Mouse (Mus musculus): ENCODE results near the gene Glrx5.
A peak's percentile ranks its signal among the peaks of the same experiment; 100 is the strongest.

Glrx5 gene

DNA sequence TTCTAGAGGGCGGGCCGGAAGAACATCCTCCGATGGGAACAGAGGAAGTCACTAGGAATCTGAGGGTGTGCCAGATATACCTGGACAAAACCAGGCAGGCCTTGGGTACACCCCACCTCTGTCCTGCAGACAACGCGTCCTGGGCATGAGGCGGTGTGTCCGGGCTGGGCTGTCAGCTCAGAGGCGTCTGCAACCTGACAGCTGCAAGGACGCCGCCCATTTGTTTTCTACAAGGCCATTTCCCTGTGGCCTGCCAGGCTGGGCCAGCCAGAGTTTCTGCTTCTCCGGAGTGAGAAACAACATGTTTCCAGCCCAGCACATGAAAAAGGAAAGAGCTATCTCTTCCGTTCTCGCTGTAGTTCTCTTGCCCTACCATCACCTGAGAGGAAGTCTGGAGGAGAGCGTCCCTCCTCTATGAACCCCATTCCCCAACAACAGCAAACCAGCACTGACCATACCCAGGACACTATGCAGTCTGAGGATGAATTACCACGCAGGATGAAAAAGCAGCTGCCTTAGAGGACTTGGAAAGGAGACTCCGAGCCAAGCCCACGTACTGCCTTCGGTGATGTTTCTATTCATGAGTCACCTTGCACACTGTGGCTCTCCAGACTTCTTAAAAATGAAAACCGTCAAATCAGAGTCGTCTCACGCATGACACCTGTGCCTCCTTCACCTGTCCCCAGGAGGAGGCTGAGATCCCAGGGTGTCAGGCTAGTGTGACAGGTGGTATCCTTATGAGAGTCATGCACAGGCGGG, 27.4 kb upstream of the Glrx5 start:
- no peak for DNase-seq (ENCODE audit: low read depth)

DNA sequence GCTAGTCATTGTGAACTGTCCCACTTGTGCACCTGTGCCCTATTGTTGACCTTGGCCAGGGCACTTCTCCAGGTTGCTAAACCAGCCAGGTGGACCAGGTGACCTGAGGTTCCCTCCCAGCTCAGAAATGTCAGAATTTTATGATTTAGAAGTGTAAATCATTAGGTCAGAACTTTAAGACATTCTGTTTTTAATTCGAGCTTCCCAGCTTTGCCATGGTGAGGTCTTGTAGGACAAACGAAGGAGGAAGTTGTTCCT, 26.8 kb upstream of the Glrx5 start:
- no peak for DNase-seq (ENCODE audit: low read depth)

- no peak for DNase-seq (ENCODE audit: low read depth)
These were observed 24.3 kb upstream of the Glrx5 start for GRCm38 (mm10) chr12:105008150-105008549.

DNA sequence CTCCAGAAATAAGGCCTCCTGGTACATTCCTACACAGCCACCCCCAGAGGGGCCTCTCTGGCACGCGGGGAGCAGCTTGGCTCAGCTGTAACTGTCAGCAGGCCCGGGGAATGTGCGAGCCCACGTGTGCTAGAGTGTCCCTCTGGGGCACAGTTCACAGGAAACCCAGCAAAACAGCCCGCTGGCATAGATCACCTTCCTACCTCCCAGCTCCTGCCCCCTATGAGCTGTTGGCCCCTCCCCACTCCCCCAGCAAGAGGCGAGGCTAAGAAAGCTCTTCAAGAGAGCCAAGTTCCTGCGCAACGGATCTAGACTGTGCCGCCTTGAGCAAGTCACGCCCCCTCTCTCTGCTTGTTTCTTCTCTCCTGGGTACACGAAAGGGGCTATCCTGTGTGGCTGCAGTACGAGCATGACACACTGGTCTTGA, 23.7 kb upstream of the Glrx5 start:
- DNase-seq (ENCODE audit: low read depth): no peak

DNA sequence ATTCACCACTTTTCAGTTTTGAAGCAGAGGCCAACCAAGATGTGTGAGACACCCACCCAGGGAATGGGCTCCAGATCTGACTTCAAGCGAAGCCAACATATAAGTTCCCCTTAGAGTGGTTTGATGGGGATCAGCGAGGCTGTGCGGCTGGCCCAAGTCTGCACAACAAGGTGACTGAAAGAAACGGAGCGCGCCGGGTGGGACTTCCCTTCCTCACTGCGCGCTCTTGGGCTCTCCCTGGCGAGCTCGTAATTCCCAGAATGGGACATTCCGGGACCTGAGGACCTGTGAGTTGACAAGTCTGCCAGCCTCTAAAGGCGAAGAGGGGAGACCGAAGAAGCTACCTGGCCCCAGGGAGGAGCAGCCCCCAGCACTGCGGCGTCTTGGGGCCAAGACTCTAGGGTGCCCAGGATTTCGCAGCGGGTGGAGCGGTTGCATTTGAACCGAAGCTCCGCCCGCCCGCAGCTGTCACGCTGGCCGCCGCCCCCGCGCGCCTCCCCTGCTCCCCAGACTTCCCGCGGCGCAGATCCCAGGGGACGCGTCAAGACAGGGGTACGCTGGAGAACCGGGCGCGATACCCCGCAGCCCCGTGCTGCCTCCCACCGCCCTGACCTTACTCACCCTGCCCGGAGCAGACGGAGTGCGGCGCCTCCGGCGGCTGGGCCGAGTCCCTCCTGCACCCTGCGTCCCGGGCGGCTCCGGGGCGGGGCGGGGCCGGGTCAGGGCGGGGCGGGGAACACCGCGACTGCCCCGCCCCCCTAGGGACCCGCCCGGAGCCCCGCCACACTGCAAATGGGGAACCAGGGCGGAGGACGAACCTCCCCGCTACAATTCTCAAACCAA, 22.9 kb upstream of the Glrx5 start, which contains the start of gene Syne3:
Gene Syne3 (minus strand): TSS at position 440 of the 843 bp plus-strand sequence.
- no peak for DNase-seq (ENCODE audit: low read depth)

DNA sequence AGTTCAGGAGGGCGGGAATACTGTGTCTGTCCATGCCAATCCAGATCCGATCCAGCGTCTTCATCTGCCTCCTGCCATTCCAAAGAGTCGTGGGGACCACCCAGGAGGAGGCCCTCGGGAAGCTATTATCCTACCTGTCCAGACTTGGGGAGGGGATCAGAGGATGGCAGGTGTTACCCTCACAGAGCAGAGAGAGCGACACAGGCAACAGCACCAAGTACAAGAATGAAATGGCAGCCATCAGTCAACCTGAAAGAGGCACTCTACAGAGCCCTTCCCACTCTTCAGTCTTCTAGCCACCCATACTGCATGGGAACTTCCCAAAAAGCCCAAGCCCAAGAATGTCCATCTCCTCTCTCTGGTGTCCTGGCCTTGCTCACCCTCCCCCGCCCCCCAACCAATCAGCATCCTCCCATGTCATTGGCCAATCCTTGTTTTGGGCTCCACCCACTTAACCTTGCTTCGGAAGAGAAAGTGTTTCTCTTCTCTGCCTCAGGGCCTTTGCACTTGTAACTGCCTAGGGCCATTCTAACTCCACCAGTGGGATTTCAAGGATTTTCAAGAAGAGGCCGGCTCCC, 22.2 kb upstream of the Glrx5 start:
- DNase-seq (ENCODE audit: low read depth): no peak

DNA sequence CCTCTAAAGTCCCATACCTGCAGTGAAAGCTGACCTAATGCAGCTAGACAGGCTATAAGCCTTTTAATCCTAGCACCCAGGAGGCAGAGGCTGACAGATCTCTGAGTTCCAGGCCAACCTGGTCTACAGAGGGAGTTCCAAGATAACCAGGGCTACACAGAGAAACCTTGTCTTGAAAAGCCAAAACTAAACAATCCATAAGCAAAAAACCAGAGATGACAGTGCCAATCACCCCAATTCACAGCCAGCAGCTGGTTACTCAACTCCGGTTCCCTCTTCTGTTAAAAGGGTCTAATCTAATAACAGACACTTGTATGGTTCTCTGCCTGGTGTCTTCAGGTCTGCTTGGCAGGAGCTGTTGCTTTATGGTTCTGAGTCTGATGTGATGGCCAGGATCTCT, 20.9 kb upstream of the Glrx5 start:
- no peak for DNase-seq (ENCODE audit: low read depth)

GRCm38 (mm10) chr12:105012314-105012713, 20.2 kb upstream of the Glrx5 start:
- no peak for DNase-seq (ENCODE audit: low read depth)

DNA sequence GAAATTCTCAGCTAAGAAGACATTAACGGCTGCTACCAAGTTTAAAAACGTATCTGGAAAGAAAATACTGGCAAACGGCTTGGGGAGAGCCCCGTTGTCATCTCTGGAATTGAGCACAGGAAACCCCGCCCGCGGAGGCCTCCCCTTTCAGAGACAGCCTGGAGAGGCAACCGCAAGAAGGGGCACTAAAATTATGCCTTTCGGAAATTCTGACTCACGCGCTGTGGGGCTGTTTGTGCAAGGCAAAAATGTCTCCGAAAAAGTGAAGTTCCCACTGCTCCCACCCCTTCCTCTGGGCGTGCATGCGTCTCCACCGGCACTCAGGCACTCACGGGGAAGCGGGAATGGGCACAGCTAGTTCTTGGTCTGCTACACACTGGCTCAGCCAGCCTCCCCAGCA, 19.4 kb upstream of the Glrx5 start:
- peak; percentile 97 for DNase-seq (ENCODE audit: low read depth)

GRCm38 (mm10) chr12:105016199-105016598, 16.3 kb upstream of the Glrx5 start:
- no peak for DNase-seq (ENCODE audit: low read depth)

- no peak for DNase-seq (ENCODE audit: low read depth)
These were observed 15.8 kb upstream of the Glrx5 start for GRCm38 (mm10) chr12:105016639-105017038.

DNA sequence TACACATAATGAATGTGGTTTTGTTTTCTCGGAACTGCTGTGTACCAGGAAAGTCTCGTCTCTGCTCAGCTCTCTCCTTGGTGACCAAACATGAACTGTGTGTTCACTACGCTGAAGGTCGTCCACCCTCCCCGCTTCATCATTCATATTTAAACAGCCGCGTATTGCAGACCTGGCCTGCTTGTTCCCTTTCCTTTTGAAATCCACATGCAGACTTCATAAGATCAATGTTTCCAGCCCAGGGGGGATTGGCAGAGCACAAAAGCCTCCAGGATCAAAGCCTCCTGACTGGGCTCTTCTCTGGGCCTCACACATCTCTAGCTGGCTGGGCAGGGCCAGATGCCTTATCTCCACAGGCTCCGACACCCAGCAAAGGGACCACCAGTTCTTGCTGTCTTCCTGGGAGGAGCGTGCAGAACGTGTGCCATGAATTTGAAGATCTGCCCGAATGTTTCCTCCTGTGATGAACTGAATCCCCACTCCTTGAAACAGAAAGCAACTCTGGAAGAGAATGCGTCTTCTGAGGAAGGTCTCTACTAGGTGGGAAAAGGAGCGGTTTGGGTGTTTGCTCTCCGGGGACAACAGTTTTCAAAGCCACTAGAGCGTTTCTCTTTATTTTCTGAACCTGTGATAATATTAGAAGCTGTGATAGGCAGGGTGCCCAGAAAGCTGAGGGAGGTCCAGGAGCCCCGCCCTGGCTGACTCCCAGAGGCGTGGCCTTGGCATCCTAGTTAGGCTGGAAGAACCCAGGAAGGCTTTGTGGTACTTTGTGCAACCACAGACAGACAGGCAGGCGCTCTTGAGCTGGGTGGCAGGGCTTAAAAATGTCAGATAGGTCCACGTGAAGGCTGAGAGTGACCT, 12.9 kb upstream of the Glrx5 start:
- DNase-seq (ENCODE audit: low read depth): no peak

- DNase-seq (ENCODE audit: low read depth): no peak
These were observed 10.9 kb upstream of the Glrx5 start for GRCm38 (mm10) chr12:105021441-105022069.

- no peak for DNase-seq (ENCODE audit: low read depth)
These were observed 10.3 kb upstream of the Glrx5 start for GRCm38 (mm10) chr12:105022141-105022540.

DNA sequence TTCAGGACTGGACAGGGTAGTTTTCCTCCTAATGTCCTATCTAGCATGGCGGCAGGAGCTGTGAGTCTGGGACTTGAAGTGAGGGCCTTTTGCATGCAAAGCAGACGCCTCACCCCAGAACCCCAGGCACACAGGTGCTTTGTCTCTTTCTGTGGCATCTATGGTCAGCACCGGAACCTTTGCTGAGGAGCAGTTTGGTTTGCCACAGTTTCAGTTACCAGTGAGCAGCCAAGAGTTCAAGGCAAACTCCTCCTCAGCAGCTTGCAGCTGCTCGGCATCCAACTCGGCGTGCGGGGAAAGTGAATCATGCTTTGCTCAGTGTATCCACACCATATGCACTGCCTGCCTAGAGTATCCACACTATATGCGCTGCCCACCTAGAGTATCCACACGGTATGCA, 9.7 kb upstream of the Glrx5 start:
- DNase-seq (ENCODE audit: low read depth): no peak

GRCm38 (mm10) chr12:105025271-105025946, 7.1 kb upstream of the Glrx5 start:
- DNase-seq (ENCODE audit: low read depth): no peak

DNA sequence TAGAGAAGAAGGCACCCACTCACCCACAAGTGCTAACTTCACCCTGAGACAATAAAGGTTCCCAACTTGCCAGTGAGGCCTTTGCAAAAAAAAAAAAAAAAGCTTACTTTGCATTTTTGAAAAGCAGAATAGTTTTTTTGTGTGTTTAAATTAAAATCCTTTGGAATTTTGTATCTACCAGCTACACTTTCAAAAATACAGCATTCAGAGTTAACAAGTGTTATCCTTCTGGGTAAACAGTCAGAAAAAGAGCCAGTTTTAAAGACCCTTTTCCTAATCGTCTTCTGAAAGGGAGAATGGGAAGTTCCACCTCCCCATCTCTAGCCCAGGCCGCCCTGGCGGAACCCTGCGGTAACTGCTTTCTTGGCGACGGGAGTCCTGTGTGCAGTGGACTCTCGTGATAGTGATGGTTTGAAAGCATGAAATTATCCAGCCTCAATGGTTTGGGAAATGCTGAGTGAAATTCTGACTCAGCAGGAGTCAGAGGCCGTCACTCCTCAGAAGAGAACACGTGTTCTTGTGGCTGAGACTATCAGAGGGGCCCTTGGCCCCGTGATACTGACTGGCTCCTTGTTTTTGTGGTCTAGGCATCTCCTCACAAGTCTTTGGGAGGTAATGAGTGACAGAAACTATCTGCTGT, 6.4 kb upstream of the Glrx5 start:
- no peak for DNase-seq (ENCODE audit: low read depth)

- peak; percentile 93 for DNase-seq (ENCODE audit: low read depth)
These were observed 5.0 kb upstream of the Glrx5 start for GRCm38 (mm10) chr12:105027323-105027991.

GRCm38 (mm10) chr12:105029890-105030289, 2.6 kb upstream of the Glrx5 start:
- DNase-seq (ENCODE audit: low read depth): no peak

All from c-Kit-positive CD71-negative TER-119-negative erythroid progenitor cells, embryonic 14.5 days (primary cell).